Mouse (Mus musculus): ENCODE measurements around the gene Col7a1. TPM values are rescaled to one million over a fixed set of nuclear protein-coding genes. Genes with fewer than 3 reads are reported as not detected.

Gene Col7a1
- 1.1 and 2.2 TPM in 2 replicates for polyA plus RNA-seq (2014; fragmentation: Nextera tagmentation; extraction: Ambion mirVana)

DNA sequence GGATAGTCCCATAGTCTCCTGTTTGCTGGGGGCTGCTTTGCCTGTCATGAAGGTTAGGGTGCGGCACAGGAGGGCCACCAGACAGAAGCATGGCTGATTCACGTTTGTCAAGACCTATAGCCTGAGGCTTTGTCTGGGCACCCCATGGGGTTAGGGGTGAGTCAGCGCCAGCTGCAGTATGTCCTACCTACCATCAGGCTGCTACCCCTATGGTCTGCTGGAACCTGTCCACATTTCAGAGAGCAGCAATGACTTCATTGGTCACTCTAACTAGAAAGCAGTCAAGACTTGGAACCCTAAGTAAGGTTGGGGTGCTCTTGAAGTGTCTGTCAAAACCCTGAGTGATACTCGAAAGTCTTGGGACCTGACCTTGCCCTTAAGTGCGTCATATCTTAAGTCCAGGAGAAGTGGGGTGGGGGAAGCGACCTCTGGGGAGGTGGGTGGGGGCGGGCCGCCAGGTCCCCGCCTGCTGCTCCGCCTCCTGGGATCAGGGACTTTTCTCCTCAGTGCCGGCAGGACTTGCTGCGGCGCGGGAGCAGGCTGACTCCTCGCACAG lies at the start of gene Col7a1:
Gene Col7a1 (plus strand): TSS at position 506 of the 556 bp plus-strand sequence.
- no peak for ATAC-seq (ENCODE audit: low FRiP score)
- Histone ChIP-seq H3K27ac (ENCODE audit: low read depth, low read length) (no peak within 1 kb of the TSS), H3K9ac (ENCODE audit: low read length) (no peak within 1 kb of the TSS), H3K4me2 (peak within 1 kb of the TSS; percentile 19; the same call in 1 of the 2 replicates), H3K9me3 (ENCODE audit: control insufficient read depth, low read length) (no peaks in the 10 kb centered on the region), H3K4me1 (ENCODE audit: control insufficient read depth, insufficient read depth, low read length) (0 out of 2 replicates have a peak, but pooled peaks cover 2% of the 10 kb centered on the region), H3K36me3 (ENCODE audit: control insufficient read depth, insufficient read depth, low read length) (peaks cover 22% of the 10 kb centered on the region), H3K27me3 (ENCODE audit: control insufficient read depth, insufficient read depth, low read length) (peaks cover 10% of the 10 kb centered on the region), H3K4me3 (ENCODE audit: low read depth, low read length) (no peak within 1 kb of the TSS)
- WGBS, result 9% methylated on average over 15 of the region's 15 CpGs
- no peak for DNase-seq (ENCODE audit: low spot score, missing footprints)

DNA sequence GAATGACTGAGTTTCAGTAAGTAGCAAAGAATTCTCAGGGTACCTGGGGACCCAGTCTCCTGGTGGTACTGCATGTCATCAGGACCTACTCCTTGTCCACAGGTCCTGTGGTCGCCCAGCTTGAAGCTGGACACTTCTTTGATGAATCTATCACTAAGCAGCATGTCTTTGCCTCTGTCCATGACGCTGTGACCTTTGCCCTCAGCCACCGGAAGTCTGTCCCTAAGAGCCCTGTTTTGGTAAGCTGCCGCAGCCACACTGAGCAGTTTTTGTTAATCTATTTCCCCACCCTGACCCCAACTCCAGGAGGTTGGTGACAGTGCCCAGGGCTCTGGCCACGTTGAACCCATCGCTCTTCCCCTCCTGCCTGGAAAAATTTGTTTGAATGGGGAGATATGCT lies 41.1 kb upstream of the Col7a1 start:
- Histone ChIP-seq H3K4me1 (ENCODE audit: control insufficient read depth, insufficient read depth, low read length) (no peaks in the 10 kb centered on the region), H3K36me3 (ENCODE audit: control insufficient read depth, insufficient read depth, low read length) (no peaks in the 10 kb centered on the region), H3K4me3 (ENCODE audit: low read depth, low read length) (no peak overlapping the region), H3K9me3 (ENCODE audit: control insufficient read depth, low read length) (no peaks in the 10 kb centered on the region), H3K4me2 (no peak overlapping the region), H3K27ac (ENCODE audit: low read depth, low read length) (no peak overlapping the region), H3K9ac (ENCODE audit: low read length) (no peak overlapping the region), H3K27me3 (ENCODE audit: control insufficient read depth, insufficient read depth, low read length) (no peaks in the 10 kb centered on the region)
- no peak for ATAC-seq (ENCODE audit: low FRiP score)
- 63% methylated on average over 6 of the region's 6 CpGs for WGBS
- DNase-seq (ENCODE audit: low spot score, missing footprints), result no peak

DNA sequence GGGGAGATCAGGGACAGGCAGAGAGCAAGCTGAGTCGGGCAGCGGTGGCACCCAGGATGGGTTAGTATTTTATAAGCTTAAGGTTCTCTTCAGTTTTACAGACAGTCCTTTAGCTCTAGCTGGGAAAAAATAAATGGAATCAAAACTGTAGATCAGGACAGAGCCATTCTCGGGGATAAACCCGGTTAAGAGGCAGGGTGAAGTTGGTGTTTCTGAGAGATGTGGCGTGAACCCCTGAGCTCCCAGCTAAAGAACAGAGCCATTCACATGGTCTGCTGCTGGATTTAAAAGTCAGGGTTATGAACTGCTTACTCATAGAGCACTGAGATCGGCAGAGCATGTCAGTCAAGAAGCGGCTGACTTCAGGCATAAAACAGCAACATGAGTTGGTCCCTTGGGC lies 40.2 kb upstream of the Col7a1 start:
- ATAC-seq (ENCODE audit: low FRiP score) (no peak), DNase-seq (ENCODE audit: low spot score, missing footprints) (no peak)
- Histone ChIP-seq H3K4me3 (ENCODE audit: low read depth, low read length) (no peak overlapping the region), H3K4me2 (no peak overlapping the region), H3K9me3 (ENCODE audit: control insufficient read depth, low read length) (no peaks in the 10 kb centered on the region), H3K36me3 (ENCODE audit: control insufficient read depth, insufficient read depth, low read length) (no peaks in the 10 kb centered on the region), H3K27ac (ENCODE audit: low read depth, low read length) (no peak overlapping the region), H3K4me1 (ENCODE audit: control insufficient read depth, insufficient read depth, low read length) (no peaks in the 10 kb centered on the region), H3K27me3 (ENCODE audit: control insufficient read depth, insufficient read depth, low read length) (no peaks in the 10 kb centered on the region), H3K9ac (ENCODE audit: low read length) (no peak overlapping the region)
- WGBS, result 89% methylated on average over 7 of the region's 7 CpGs

DNA sequence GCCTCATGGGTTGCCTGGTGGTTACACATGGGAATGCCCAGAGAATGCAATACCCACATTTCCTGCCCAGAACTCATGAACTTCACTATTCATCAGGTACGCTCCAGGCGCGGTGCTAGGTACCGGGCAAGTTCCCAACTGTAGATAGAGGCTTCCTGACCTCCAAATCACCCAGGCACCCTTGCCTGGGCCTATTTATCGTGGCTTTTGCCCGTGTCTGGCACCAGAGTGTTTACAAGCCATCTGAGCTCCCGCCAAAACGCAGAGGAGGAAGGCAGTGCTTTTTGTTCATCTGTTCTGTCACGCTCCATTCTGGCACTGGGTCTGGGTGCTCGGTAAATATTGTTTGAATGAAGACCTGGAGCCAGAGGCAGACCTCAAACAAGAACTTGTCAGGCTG lies 39.8 kb upstream of the Col7a1 start:
- no peaks in the 10 kb centered on the region for H3K27me3 ChIP-seq (ENCODE audit: control insufficient read depth, insufficient read depth, low read length)
- DNase-seq (ENCODE audit: low spot score, missing footprints) (no peak), ATAC-seq (ENCODE audit: low FRiP score) (no peak)
- H3K4me3 ChIP-seq (ENCODE audit: low read depth, low read length), result no peak overlapping the region
- H3K9me3 ChIP-seq (ENCODE audit: control insufficient read depth, low read length), result no peaks in the 10 kb centered on the region
- no peaks in the 10 kb centered on the region for H3K36me3 ChIP-seq (ENCODE audit: control insufficient read depth, insufficient read depth, low read length)
- H3K27ac ChIP-seq (ENCODE audit: low read depth, low read length), result no peak overlapping the region
- no peak overlapping the region for H3K9ac ChIP-seq (ENCODE audit: low read length)
- 87% methylated on average over 10 of the region's 10 CpGs for WGBS
- no peak overlapping the region for H3K4me2 ChIP-seq
- no peaks in the 10 kb centered on the region for H3K4me1 ChIP-seq (ENCODE audit: control insufficient read depth, insufficient read depth, low read length)

DNA sequence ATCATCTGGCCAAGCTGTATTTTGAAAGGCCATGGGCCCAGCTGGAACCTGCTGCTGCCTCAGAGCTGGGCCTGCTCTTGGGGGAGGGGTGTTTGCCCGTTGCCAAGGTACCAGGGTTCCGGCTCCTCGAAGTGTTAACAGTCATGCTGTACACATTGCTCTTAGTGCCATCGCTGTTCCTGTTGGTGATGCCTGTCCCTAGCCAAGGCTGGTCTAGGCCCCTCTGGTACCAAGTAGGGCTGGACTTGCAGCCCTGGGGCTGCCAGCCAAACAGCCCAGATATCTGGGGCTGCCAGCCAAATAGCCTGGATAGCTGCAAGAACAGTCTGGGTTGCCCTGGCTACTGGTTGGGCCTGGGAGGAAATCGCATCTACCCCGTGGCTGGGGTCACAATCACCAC lies 38.9 kb upstream of the Col7a1 start, which contains the start of gene Tmem89:
Gene Tmem89 (plus strand): TSS at position 129 of the 400 bp plus-strand sequence.
- H3K4me3 ChIP-seq (ENCODE audit: low read depth, low read length), result no peak within 1 kb of the TSS
- H3K36me3 ChIP-seq (ENCODE audit: control insufficient read depth, insufficient read depth, low read length), result no peaks in the 10 kb centered on the region
- no peaks in the 10 kb centered on the region for H3K9me3 ChIP-seq (ENCODE audit: control insufficient read depth, low read length)
- ATAC-seq (ENCODE audit: low FRiP score) (no peak), DNase-seq (ENCODE audit: low spot score, missing footprints) (no peak)
- H3K27ac ChIP-seq (ENCODE audit: low read depth, low read length), result no peak within 1 kb of the TSS
- H3K27me3 ChIP-seq (ENCODE audit: control insufficient read depth, insufficient read depth, low read length), result no peaks in the 10 kb centered on the region
- 75% methylated on average over 6 of the region's 6 CpGs for WGBS
- no peaks in the 10 kb centered on the region for H3K4me1 ChIP-seq (ENCODE audit: control insufficient read depth, insufficient read depth, low read length)
- H3K9ac ChIP-seq (ENCODE audit: low read length), result no peak within 1 kb of the TSS
- no peak within 1 kb of the TSS for H3K4me2 ChIP-seq

DNA sequence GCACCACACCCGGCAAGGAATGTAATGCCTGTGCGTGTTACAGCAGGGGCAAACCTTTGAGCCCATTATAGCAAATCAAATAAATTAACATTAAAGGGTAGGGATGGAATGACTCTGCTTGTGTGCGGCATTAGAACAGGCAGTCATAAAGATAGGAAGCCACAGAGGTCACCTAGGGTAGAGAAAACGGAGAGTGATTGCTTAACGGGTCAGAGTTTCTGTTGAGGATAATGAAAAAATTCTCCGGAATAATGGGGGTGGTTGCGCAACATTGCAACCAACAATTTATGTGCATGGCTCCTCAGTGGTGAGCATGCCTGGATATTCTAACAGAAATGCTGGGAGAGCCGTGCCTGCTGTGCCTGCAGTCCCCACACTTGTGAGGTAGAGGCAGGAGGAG lies 27.5 kb upstream of the Col7a1 start:
- H3K9ac ChIP-seq (ENCODE audit: low read length), result no peak overlapping the region
- ATAC-seq (ENCODE audit: low FRiP score) (no peak), DNase-seq (ENCODE audit: low spot score, missing footprints) (no peak)
- H3K4me2 ChIP-seq, result no peak overlapping the region
- no peaks in the 10 kb centered on the region for H3K36me3 ChIP-seq (ENCODE audit: control insufficient read depth, insufficient read depth, low read length)
- WGBS, result 85% methylated on average over 8 of the region's 8 CpGs
- H3K4me1 ChIP-seq (ENCODE audit: control insufficient read depth, insufficient read depth, low read length), result no peaks in the 10 kb centered on the region
- no peaks in the 10 kb centered on the region for H3K27me3 ChIP-seq (ENCODE audit: control insufficient read depth, insufficient read depth, low read length)
- H3K9me3 ChIP-seq (ENCODE audit: control insufficient read depth, low read length), result no peaks in the 10 kb centered on the region
- no peak overlapping the region for H3K4me3 ChIP-seq (ENCODE audit: low read depth, low read length)
- H3K27ac ChIP-seq (ENCODE audit: low read depth, low read length), result no peak overlapping the region

DNA sequence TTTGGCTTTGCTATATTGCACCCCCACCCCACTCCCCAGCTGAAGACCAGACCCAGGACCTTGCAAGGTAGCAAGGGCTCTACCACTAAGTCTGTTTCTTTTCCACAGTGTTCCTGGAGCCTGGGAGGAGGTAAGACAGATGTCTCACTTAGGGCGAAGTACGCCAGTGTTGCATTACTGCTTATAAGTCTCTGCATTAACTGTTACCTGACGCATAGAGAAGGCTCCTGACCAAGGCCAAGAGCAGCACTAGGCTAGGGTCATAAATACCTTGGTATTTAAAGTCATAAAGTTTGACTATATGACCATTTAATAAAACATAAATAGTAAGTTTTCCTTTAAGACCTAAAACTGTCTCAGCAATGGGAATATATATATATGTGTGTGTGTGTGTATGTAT lies 25.0 kb upstream of the Col7a1 start:
- Histone ChIP-seq H3K36me3 (ENCODE audit: control insufficient read depth, insufficient read depth, low read length) (no peaks in the 10 kb centered on the region), H3K4me2 (no peak overlapping the region), H3K4me3 (ENCODE audit: low read depth, low read length) (no peak overlapping the region), H3K27me3 (ENCODE audit: control insufficient read depth, insufficient read depth, low read length) (no peaks in the 10 kb centered on the region), H3K27ac (ENCODE audit: low read depth, low read length) (no peak overlapping the region), H3K9ac (ENCODE audit: low read length) (no peak overlapping the region), H3K9me3 (ENCODE audit: control insufficient read depth, low read length) (no peaks in the 10 kb centered on the region), H3K4me1 (ENCODE audit: control insufficient read depth, insufficient read depth, low read length) (no peaks in the 10 kb centered on the region)
- DNase-seq (ENCODE audit: low spot score, missing footprints) (no peak), ATAC-seq (ENCODE audit: low FRiP score) (no peak)
- WGBS, result 90% methylated on average over 3 of the region's 3 CpGs

DNA sequence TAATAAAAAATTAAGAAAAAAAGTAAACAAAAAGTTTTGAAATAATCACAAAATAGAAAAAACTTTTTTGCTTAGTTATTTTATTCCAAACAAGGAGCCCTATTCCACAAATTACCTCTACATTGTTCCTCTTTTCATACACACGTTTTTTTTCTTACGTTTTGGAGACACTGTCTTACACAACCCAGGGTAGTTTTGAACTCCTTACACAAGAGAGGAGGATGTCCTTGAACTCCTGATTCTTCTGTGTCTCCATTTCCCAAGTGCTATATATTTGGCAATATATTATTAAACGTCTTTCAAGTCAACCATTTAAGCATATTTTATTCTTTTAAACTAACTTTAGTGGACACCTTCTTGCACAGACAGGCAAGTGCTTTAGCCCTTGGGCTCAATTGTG lies 17.4 kb upstream of the Col7a1 start:
- H3K36me3 ChIP-seq (ENCODE audit: control insufficient read depth, insufficient read depth, low read length), result peaks cover 7% of the 10 kb centered on the region
- peaks cover 5% of the 10 kb centered on the region for H3K4me1 ChIP-seq (ENCODE audit: control insufficient read depth, insufficient read depth, low read length)
- no peak overlapping the region for H3K27ac ChIP-seq (ENCODE audit: low read depth, low read length)
- ATAC-seq (ENCODE audit: low FRiP score) (peak; percentile 25; the same call in 1 of the 2 replicates), DNase-seq (ENCODE audit: low spot score, missing footprints) (no peak)
- H3K9me3 ChIP-seq (ENCODE audit: control insufficient read depth, low read length), result no peaks in the 10 kb centered on the region
- H3K4me2 ChIP-seq, result peak overlapping the region; percentile 28
- 11% methylated on average over 3 of the region's 3 CpGs for WGBS
- no peak overlapping the region for H3K9ac ChIP-seq (ENCODE audit: low read length)
- 0 out of 2 replicates have a peak overlapping the region, but pooled peaks have one; percentile 93 for H3K4me3 ChIP-seq (ENCODE audit: low read depth, low read length)
- H3K27me3 ChIP-seq (ENCODE audit: control insufficient read depth, insufficient read depth, low read length), result no peaks in the 10 kb centered on the region

DNA sequence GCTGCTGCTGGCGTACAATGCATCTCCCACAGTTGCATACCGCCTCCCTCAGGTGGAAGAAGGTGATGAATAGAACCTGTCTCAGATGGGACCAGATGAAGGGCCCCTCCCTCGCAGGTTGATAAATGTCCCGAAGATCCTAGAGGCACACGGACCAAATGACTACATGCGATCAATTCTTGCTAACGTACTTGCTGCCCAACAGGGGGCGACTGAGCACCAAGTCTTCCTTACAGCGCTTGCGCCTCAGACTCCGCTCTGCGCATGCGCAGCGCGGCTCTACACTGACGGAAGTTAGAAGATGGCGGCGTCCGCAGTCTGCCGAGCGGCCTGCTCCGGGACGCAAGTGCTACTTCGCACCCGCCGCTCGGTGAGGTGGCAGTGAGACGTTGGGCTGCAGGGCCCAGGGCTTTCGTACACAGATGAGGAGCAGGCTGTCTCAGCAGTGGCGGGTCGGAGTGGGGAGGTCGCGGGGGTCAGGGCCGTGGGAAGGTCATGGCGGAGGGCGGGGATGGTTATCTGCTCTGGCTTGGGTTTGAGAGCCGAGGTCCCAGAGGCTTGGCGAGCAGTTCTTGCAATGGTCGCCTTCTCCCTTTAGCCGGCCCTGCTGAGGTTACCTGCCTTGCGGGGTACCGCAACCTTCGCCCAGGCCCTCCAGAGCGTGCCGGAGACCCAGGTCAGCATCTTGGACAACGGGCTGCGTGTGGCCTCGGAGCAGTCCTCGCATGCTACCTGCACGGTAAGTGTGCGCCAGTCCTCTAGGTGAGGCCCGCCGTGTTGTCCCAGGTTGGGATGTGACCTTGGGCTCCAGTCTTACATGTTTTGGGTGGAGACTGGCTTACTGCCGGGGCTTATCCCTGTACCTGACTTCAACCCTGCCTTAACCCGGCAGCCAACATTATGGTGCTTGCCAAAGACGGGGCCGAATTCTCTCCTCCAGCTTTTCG lies 16.7 kb upstream of the Col7a1 start, which contains the start of gene Uqcrc1:
Gene Uqcrc1 (plus strand): TSS at position 216 of the 947 bp plus-strand sequence.
- Histone ChIP-seq H3K4me3 (ENCODE audit: low read depth, low read length) (peak within 1 kb of the TSS; percentile 93), H3K9me3 (ENCODE audit: control insufficient read depth, low read length) (no peaks in the 10 kb centered on the region), H3K36me3 (ENCODE audit: control insufficient read depth, insufficient read depth, low read length) (peaks cover 7% of the 10 kb centered on the region), H3K4me2 (peak within 1 kb of the TSS; percentile 52), H3K27ac (ENCODE audit: low read depth, low read length) (no peak within 1 kb of the TSS), H3K27me3 (ENCODE audit: control insufficient read depth, insufficient read depth, low read length) (no peaks in the 10 kb centered on the region), H3K4me1 (ENCODE audit: control insufficient read depth, insufficient read depth, low read length) (peaks cover 5% of the 10 kb centered on the region), H3K9ac (ENCODE audit: low read length) (peak within 1 kb of the TSS; percentile 87)
- WGBS, result 1% methylated on average over 58 of the region's 58 CpGs
- ATAC-seq (ENCODE audit: low FRiP score) (peak; percentile 88), DNase-seq (ENCODE audit: low spot score, missing footprints) (peak; percentile 100)

Measured in midbrain, embryonic 11.5 days (tissue).